Mouse (Mus musculus) heart, postnatal 0 days (tissue): ENCODE data around the gene Adar.

ENCODE experiments used
- CTCF ChIP-seq: IDR thresholded peaks from 2 replicates; pipeline ENCODE4 v1.5.1; 2016; ENCODE audit warnings: antibody characterized with exemption, control low read depth, low read depth
- EP300 ChIP-seq: IDR thresholded peaks from 2 replicates; pipeline ENCODE4 v1.6.1; 2016; ENCODE audit warnings: antibody characterized with exemption, low read depth

DNA sequence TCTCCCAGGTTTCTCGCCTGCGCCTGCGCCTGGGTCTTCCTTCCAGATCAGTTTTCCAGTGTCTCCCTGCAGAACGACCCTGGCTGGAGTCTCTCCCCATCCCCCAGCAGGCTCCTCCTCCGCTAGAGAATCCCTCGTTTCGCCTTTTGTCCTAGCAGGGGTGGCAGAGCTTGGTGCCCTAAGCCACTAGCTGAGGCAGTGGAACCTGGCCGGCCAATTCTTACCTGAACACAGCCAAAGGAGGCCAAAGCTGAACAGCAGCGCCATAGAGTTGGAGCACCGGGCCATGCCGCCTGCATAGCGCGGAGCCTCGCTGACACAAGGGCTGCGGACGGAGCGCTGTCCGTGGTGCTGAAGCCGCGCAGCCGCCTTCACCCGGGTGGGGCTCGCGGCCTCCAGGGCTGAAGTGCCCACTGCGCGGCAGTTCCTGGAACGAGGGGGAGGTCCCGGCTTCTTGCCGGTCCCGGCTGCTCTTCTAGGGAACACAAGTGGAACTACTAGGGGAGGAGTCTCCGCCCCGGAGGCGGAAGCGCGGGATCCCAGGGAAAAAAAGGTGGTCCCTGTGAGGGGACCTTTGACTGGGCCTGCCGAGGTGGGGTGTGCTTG is 49.4 kb downstream of the Adar start, which contains the start of gene Chrnb2:
- no peak for TF ChIP-seq CTCF
- TF ChIP-seq EP300: no peak
